Mouse (Mus musculus): Measurements from ENCODE around the gene Fgd3. TPM values are rescaled to one million over a fixed set of nuclear protein-coding genes. Genes with fewer than 3 reads are reported as not detected.

The Fgd3 gene
- polyA plus RNA-seq, 3 experiments from 2014 or later: 10.4 to 19.8 (median 16.3) TPM

GRCm38 (mm10) chr13:49247740-49248466 is 72.2 kb downstream of the Fgd3 start:
- ATAC-seq: peak; percentile 84

GRCm38 (mm10) chr13:49247232-49247739 is 72.8 kb downstream of the Fgd3 start:
- ATAC-seq: no peak

GRCm38 (mm10) chr13:49246626-49247025 is 73.5 kb downstream of the Fgd3 start:
- no peak for ATAC-seq

GRCm38 (mm10) chr13:49246011-49246410 is 74.1 kb downstream of the Fgd3 start:
- no peak for ATAC-seq

- ATAC-seq: no peak
Observed at GRCm38 (mm10) chr13:49245251-49245650, 74.9 kb downstream of the Fgd3 start.

- no peak for ATAC-seq
Observed at GRCm38 (mm10) chr13:49243492-49243891, 76.6 kb downstream of the Fgd3 start.

GRCm38 (mm10) chr13:49242321-49243065 is 77.6 kb downstream of the Fgd3 start:
- ATAC-seq: peak; percentile 96

GRCm38 (mm10) chr13:49238737-49239136 is 81.4 kb downstream of the Fgd3 start:
- ATAC-seq: no peak

DNA sequence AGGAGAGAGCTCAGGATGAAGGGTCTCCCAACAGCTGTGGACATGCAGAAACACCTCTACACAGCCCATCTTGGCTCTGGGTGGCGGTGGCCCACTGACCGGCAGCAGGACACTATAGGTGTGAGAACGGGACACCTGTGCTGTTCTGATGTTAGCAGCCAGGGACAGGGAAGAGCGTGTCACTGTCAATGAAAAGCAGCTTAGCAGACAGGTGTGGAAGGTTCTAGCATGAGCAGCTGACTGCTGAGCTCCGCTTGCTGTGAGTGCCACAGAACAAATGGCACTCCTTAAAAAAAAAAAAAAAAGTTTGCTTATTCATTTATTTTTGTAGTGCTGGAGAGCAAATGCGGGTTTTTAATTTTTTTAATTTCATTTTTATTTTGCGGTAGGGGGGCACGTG is 82.5 kb downstream of the Fgd3 start:
- ATAC-seq: no peak

- ATAC-seq: no peak
Observed at GRCm38 (mm10) chr13:49234711-49235110, 85.4 kb downstream of the Fgd3 start.

DNA sequence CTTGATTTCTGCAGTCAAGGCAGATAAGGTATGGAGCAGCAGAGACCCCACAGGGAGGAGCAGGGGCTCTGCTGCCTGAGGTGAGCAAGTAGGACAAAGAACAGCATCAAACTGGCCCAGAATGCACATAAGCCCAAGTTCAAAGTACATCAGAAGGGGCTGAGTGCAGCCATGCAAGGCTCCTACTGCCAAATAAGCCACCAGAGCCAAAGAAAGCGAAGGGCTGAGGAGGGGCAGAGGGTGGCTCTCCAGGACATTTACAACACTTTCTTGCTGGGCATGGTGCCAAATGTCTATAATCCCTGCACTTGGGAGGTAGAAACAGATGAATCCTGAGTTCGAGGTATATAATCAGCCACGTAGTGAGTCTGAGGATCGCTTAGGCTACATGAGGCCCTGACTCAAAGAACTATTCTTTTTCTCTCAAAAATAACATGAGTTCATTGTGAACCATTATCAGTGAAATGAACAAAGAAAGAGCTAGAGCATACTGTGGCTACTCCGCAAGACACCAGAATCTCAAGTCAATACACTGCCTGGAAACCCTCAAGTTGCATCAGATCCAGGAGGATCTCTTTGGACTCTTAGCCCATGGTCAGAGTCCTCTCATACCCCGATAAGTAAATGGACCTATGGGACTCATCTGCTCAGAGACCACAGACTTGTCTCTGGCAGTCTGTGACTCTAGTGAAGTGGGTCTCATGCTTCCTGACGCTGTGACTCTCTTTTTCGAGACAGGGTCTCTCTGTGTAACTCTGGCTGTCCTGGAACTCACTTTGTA is 86.1 kb downstream of the Fgd3 start:
- ATAC-seq: no peak

DNA sequence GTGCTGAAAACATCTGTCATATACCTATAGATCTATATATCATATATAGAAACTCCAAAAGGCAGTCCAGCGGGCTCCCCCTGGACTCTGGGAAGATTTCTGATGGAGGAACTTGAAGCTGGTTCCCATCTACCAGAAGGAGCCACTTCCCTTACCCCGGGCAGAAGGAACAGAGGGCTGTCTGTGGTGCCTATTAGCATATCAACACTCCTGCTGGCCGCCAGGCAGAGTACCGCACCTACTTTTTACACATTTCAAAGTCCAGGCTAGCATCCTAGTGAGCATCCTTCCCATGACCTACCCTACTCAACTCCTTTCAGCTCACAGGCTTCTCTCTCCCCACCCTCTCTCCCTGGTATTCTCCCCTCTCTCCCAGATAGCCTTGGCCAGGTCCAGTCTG is 94.5 kb downstream of the Fgd3 start:
- ATAC-seq: no peak

DNA sequence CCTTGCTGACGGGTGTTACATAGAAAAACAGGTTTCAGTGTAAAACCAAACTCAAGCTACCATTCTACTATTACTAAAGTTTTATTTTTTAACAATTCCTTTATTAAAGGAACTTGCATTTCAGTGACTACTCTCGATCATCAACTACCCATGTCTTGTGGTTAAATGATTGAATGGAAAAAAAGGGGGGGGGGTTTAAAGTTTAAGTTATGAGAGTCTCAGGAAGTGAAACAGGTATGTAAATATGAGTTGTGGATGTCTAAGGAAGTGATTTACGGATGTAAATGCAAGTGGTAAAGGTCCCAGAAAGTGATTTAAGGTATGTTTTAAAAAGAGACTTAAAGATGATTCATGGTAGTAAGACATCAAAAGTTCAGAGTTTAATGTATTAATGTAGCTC is 95.0 kb downstream of the Fgd3 start:
- peak; percentile 68 for ATAC-seq

DNA sequence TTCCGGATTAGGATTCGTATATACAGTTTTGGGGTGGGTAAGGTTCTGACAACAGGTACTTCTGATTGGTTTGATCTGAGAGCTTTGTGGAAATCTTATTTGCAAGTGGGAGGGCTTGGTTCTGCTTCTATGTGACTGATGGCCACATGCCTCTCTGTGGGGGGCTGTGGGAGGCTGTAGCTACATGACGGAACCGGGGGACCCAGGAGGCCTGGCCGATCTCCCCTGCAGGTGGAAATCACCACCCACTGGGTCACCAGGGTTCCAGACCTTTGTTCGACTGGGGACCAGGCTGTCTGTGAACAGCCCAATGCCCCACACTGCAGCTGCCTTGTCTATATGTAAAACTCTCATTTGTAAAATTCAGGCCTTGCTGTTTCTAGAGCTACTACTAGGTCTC is 95.4 kb downstream of the Fgd3 start:
- no peak for ATAC-seq

DNA sequence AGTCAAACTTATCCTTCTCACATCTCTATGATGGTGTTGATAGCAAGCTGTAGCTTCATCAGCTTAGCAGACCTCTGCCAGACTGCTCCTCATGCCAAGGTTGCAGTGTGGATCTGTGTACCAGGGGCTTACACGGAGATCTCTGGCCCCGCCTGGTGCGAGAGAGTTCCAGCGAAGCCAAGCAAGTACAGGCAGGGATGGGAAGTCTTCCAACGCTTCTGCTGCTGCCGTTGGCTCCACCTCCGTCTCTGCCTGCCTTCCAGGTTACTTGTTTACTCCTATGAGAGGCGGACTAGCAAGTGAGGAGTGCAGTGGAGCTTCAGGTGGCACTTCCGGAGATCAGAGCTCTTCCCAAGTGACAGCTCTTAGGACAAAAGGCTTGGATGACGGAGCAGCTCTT is 95.8 kb downstream of the Fgd3 start:
- no peak for ATAC-seq

GRCm38 (mm10) chr13:49220912-49221311 is 99.2 kb downstream of the Fgd3 start:
- no peak for ATAC-seq

GRCm38 (mm10) chr13:49219367-49219766 is 100.7 kb downstream of the Fgd3 start:
- ATAC-seq: no peak

DNA sequence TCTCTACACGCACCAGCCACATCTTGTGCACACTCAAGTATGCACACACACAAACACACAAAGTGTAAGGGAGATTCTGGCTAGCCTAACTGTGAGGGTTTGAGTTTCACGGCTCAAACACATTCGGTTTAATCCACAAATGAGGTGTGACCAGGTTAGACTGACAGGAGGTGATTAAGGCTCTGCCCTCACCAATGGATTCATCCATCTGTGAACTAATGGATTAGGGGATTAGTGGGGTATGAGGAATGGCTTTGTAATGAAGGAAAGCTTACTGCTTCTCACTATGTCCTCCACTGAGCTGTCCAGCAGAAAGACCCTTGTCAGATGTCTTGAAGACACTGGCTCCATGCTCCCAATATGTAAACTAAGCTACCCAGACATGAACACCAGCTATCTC is 101.5 kb downstream of the Fgd3 start:
- no peak for ATAC-seq

- ATAC-seq: no peak
Observed at GRCm38 (mm10) chr13:49216808-49217561, 103.1 kb downstream of the Fgd3 start.

DNA sequence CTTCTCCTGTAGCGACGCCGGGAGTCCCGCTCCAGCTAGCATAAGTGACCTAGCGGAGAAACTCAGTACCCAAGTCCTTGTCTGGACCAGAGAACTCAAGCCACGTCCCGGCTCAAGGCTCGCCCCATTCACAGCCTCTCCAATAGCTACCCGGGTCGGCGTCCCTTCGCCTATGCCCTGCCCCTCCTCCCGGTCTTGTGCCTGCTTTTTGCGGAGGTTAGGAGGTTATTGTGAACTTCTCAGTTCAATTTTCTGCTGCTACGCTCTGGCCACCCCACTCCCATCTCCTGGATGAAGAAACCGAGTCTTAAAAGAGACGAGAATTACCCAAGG is 103.9 kb downstream of the Fgd3 start:
- peak; percentile 22 for ATAC-seq

DNA sequence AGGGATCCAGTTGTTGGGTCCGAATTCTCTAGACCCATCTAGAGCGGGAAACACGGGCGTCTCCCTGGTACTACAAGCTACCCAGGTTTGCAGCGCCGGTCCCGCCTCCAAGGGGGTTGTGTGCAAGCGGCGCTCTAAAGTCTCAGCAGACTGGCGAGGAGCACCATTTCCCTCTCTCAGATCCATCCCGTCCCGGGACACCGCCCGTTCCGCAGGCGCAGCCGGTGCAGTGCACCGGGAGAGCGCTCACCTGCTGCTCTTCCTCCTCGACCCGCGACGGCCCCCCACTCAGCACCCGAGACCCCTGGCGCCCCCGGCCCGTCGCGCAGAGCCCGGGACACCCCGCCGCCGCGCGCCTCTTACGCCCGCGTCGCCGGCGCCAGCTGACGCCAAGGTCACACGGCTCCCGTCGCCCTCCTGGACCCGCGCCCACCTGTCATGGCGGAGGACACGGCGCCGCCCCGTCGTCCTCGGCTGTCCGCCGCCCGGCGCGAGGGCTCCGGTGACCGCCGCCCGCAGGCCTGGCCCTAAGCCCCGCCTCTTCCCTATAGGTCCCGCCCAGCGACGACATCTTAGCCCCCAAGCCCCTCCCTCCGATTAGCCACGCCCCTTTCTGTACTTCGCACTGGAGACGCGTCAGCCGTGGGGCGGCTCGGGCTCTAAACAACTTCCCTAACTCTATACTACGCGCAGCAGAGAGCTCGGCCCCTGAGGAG is 104.4 kb downstream of the Fgd3 start, which contains the start of gene Card19:
Gene Card19, minus strand, starts transcription at position 534 of the 716 bp plus-strand sequence.
- peak; percentile 86 for ATAC-seq

DNA sequence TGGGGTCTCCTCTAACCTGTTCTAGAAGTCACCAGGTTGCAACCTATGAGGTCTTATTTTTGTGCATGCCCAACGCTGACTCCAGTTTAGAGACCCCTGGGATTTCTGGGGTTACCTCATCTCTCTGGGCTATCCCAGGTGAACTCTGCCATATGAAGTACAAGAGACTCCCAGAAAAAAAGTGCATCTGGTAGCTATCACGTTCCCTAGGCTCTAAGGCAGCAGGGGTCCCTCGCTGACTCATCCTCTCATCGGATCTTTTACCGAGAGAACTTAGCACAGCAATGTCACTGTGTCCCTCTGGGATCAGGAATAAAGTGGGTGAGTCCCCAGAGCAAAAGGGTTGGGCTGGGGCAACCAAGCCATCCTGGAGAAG is 105.0 kb downstream of the Fgd3 start:
- no peak for ATAC-seq

Data from inflammation-experienced regulatory T-cells, adult 6 months (primary cell).